Mouse (Mus musculus) kidney, postnatal 0 days (tissue): ENCODE measurements around the gene Bcan. TPM values are rescaled to one million over a fixed set of nuclear protein-coding genes. Genes with fewer than 3 reads are reported as not detected.
A peak's percentile ranks its signal among the peaks of the same experiment; 100 is the strongest.

Source experiments
- ATAC-seq: fragments of 200-750 bp; cut with Nextera tagmentation; replicated peaks from 2 replicates; pipeline ENCODE4 v1.8.0; 2017; ENCODE audit warnings: low read depth, moderate number of reproducible peaks, moderate TSS enrichment, moderate library complexity; ENCODE audit not compliant: low FRiP score
- DNase-seq: peaks from one replicate; pipeline ENCODE4 v3.0.0-alpha.2; 2016; ENCODE audit warnings: low spot score
- H3K27ac ChIP-seq: fragments of 300-500 bp; sonication (generic); 2 replicates; pipeline ENCODE4 v1.5.1; 2014; ENCODE audit warnings: mild to moderate bottlenecking
- H3K27me3 ChIP-seq: fragments of 300-500 bp; sonication (generic); 2 replicates; pipeline ENCODE4 v1.6.1; 2014; ENCODE audit warnings: low read length, mixed read lengths; ENCODE audit not compliant: insufficient read depth
- H3K36me3 ChIP-seq: fragments of 300-500 bp; sonication (generic); 2 replicates; pipeline ENCODE4 v1.6.1; 2014; ENCODE audit warnings: low read length, mixed read lengths; ENCODE audit not compliant: insufficient read depth
- H3K4me1 ChIP-seq: fragments of 300-500 bp; sonication (generic); replicated peaks from 2 replicates; pipeline ENCODE4 v1.6.1; 2014; ENCODE audit warnings: antibody characterized with exemption, low read length, mixed read lengths; ENCODE audit not compliant: insufficient read depth
- H3K4me2 ChIP-seq: fragments of 300-500 bp; sonication (generic); 2 replicates; pipeline ENCODE4 v1.6.1; 2014; ENCODE audit warnings: mild to moderate bottlenecking, low read length, moderate library complexity, mixed read lengths
- H3K4me3 ChIP-seq: fragments of 300-500 bp; sonication (generic); replicated peaks from 2 replicates; pipeline ENCODE4 v1.5.1; 2014; ENCODE audit warnings: low read depth, low read length
- H3K9ac ChIP-seq: fragments of 300-500 bp; sonication (generic); 2 replicates; pipeline ENCODE4 v1.6.1; 2014; ENCODE audit warnings: low read depth, low read length
- H3K9me3 ChIP-seq: fragments of 300-500 bp; sonication (generic); replicated peaks from 2 replicates; pipeline ENCODE4 v1.6.1; 2016; ENCODE audit warnings: low read length, inconsistent platforms, mixed read lengths
- CTCF ChIP-seq: IDR thresholded peaks from 2 replicates; pipeline ENCODE4 v1.5.1; 2016; ENCODE audit warnings: antibody characterized with exemption, low read depth, mild to moderate bottlenecking, moderate library complexity
- WGBS: fragments of 180-500 bp; shearing (Covaris S2); extraction: QIAGEN DNeasy Blood & Tissue Kit; methylation state at CpG from one replicate; pipeline ENCODE4 v1.1.7; 2014; 5-methylcytosine and 5-hydroxymethylcytosine counted together
- polyA plus RNA-seq: library from polyadenylated mRNA; unstranded; fragments of >200 nt; fragmentation: Nextera tagmentation; extraction: Ambion mirVana; gene quantifications from 2 replicates; pipeline ENCODE4 v1.2.1, GENCODE M21; 2015

Gene Bcan
- polyA plus RNA-seq, 1 experiment from 2014 or later = not detected

- WGBS = 51% methylated on average over 14 of the region's 14 CpGs
- Histone ChIP-seq H3K36me3 (peaks cover 7% of the 10 kb centered on the region; the same call in 1 of the 2 replicates), H3K27ac (no peak overlapping the region), H3K9me3 (no peaks in the 10 kb centered on the region), H3K4me2 (peak overlapping the region; percentile 84), H3K4me3 (peak overlapping the region; percentile 53), H3K4me1 (peaks cover 27% of the 10 kb centered on the region), H3K9ac (peak overlapping the region; percentile 43; the same call in 1 of the 2 replicates), H3K27me3 (no peaks in the 10 kb centered on the region)
- no peak for ATAC-seq
- no peak for TF ChIP-seq CTCF
- DNase-seq = no peak
Observed at GRCm38 (mm10) chr3:87973593-87974380, 26.2 kb downstream of the Bcan start.

- Histone ChIP-seq H3K4me1 (peaks cover 27% of the 10 kb centered on the region), H3K9me3 (no peaks in the 10 kb centered on the region), H3K4me3 (peak overlapping the region; percentile 53), H3K4me2 (peak overlapping the region; percentile 84), H3K9ac (no peak overlapping the region; the same call in 1 of the 2 replicates), H3K36me3 (peaks cover 7% of the 10 kb centered on the region; the same call in 1 of the 2 replicates), H3K27me3 (no peaks in the 10 kb centered on the region), H3K27ac (no peak overlapping the region)
- ATAC-seq = no peak; the same call in 1 of the 2 replicates
- no peak for DNase-seq
- WGBS = 19% methylated on average over 5 of the region's 5 CpGs
- no peak for TF ChIP-seq CTCF
Observed at GRCm38 (mm10) chr3:87972776-87973175, 27.3 kb downstream of the Bcan start.

- TF ChIP-seq CTCF = no peak
- H3K36me3 ChIP-seq = peaks cover 7% of the 10 kb centered on the region; the same call in 1 of the 2 replicates
- H3K27me3 ChIP-seq = no peaks in the 10 kb centered on the region
- peak overlapping the region; percentile 84 for H3K4me2 ChIP-seq
- H3K27ac ChIP-seq = no peak overlapping the region
- H3K4me3 ChIP-seq = peak overlapping the region; percentile 53
- peak overlapping the region; percentile 19; the same call in 1 of the 2 replicates for H3K9ac ChIP-seq
- peaks cover 27% of the 10 kb centered on the region for H3K4me1 ChIP-seq
- 10% methylated on average over 8 of the region's 8 CpGs for WGBS
- H3K9me3 ChIP-seq = no peaks in the 10 kb centered on the region
- DNase-seq (no peak), ATAC-seq (no peak; the same call in 1 of the 2 replicates)
Observed at GRCm38 (mm10) chr3:87972203-87972664, 27.8 kb downstream of the Bcan start.

- H3K4me3 ChIP-seq = peak overlapping the region; percentile 53
- peak overlapping the region; percentile 61 for H3K9ac ChIP-seq
- no peaks in the 10 kb centered on the region for H3K27me3 ChIP-seq
- no peaks in the 10 kb centered on the region for H3K9me3 ChIP-seq
- H3K36me3 ChIP-seq = peaks cover 1% of the 10 kb centered on the region; the same call in 1 of the 2 replicates
- DNase-seq (no peak), ATAC-seq (peak; percentile 14)
- H3K27ac ChIP-seq = peak overlapping the region; percentile 71
- H3K4me1 ChIP-seq = peaks cover 27% of the 10 kb centered on the region
- no peak for TF ChIP-seq CTCF
- peak overlapping the region; percentile 84 for H3K4me2 ChIP-seq
- 1% methylated on average over 60 of the region's 60 CpGs for WGBS
Observed at GRCm38 (mm10) chr3:87971489-87972202, 28.4 kb downstream of the Bcan start.

GRCm38 (mm10) chr3:87970939-87971488 lies 29.0 kb downstream of the Bcan start, which contains the start of gene Nes:
Gene Nes, plus strand, starts transcription at chr3:87971078.
- peak within 1 kb of the TSS; percentile 61 for H3K9ac ChIP-seq
- DNase-seq (peak; percentile 94), ATAC-seq (peak; percentile 54)
- H3K27me3 ChIP-seq = no peaks in the 10 kb centered on the region
- H3K36me3 ChIP-seq = no peaks in the 10 kb centered on the region
- peak within 1 kb of the TSS; percentile 84 for H3K4me2 ChIP-seq
- H3K4me1 ChIP-seq = peaks cover 27% of the 10 kb centered on the region
- peak within 1 kb of the TSS; percentile 53 for H3K4me3 ChIP-seq
- H3K27ac ChIP-seq = peak within 1 kb of the TSS; percentile 71
- TF ChIP-seq CTCF = 0 out of 2 replicates have a peak, but pooled peaks have one; percentile 3
- under 1% methylated on average over 44 of the region's 44 CpGs for WGBS
- no peaks in the 10 kb centered on the region for H3K9me3 ChIP-seq
